Mouse (Mus musculus) intestine, postnatal 0 days (tissue): ENCODE results near the gene Plcb2. TPM values are rescaled to one million over a fixed set of nuclear protein-coding genes. Genes with fewer than 3 reads are reported as not detected.

Experiments
- ATAC-seq: fragments of 200-750 bp; cut with Nextera tagmentation; 2 replicates; pipeline ENCODE4 v1.8.0; 2017; ENCODE audit warnings: mild to moderate bottlenecking, moderate TSS enrichment, moderate library complexity
- H3K27ac ChIP-seq: fragments of 300-500 bp; sonication (generic); 2 replicates; pipeline ENCODE4 v1.5.1; 2014; ENCODE audit warnings: mild to moderate bottlenecking, low read depth, low read length, moderate library complexity
- H3K27me3 ChIP-seq: fragments of 300-500 bp; sonication (generic); replicated peaks from 2 replicates; pipeline ENCODE4 v1.6.1; 2014; ENCODE audit warnings: low read length, mixed read lengths; ENCODE audit not compliant: control insufficient read depth, insufficient read depth
- H3K36me3 ChIP-seq: fragments of 300-500 bp; sonication (generic); 2 replicates; pipeline ENCODE4 v1.6.1; 2014; ENCODE audit warnings: mild to moderate bottlenecking, moderate library complexity; ENCODE audit not compliant: control insufficient read depth, insufficient read depth
- H3K4me1 ChIP-seq: fragments of 300-500 bp; sonication (generic); replicated peaks from 2 replicates; pipeline ENCODE4 v1.6.1; 2014; ENCODE audit warnings: antibody characterized with exemption, low read length, mixed read lengths; ENCODE audit not compliant: control insufficient read depth, insufficient read depth
- H3K4me2 ChIP-seq: fragments of 300-500 bp; sonication (generic); replicated peaks from 2 replicates; pipeline ENCODE4 v1.6.1; 2014; ENCODE audit warnings: low read depth, mild to moderate bottlenecking, moderate library complexity
- H3K4me3 ChIP-seq: fragments of 300-500 bp; sonication (generic); 2 replicates; pipeline ENCODE4 v1.5.1; 2014; ENCODE audit warnings: low read depth, low read length
- H3K9ac ChIP-seq: fragments of 300-500 bp; sonication (generic); 2 replicates; pipeline ENCODE4 v1.6.1; 2014; ENCODE audit warnings: mild to moderate bottlenecking, low read depth, low read length
- H3K9me3 ChIP-seq: fragments of 300-500 bp; sonication (generic); 2 replicates; pipeline ENCODE4 v1.6.1; 2016; ENCODE audit warnings: mixed run types; ENCODE audit not compliant: control insufficient read depth
- CTCF ChIP-seq: sonication (generic); IDR thresholded peaks from 2 replicates; pipeline ENCODE4 v1.5.1; 2016; ENCODE audit warnings: low read depth, mild to moderate bottlenecking, control low read depth, antibody characterized with exemption, moderate library complexity
- WGBS: fragments of 180-500 bp; shearing (Covaris S2); extraction: QIAGEN DNeasy Blood & Tissue Kit; methylation state at CpG from one replicate; pipeline ENCODE4 v1.1.7; 2014; 5-methylcytosine and 5-hydroxymethylcytosine counted together
- polyA plus RNA-seq: library from polyadenylated mRNA; unstranded; fragments of >200 nt; fragmentation: Nextera tagmentation; extraction: Ambion mirVana; gene quantifications from 2 replicates; pipeline ENCODE4 v1.2.1, GENCODE M21; 2015

Plcb2 gene
- polyA plus RNA-seq, 1 experiment from 2014 or later, result 0.59 TPM

GRCm38 (mm10) chr2:118754143-118754542, 25.9 kb upstream of the Plcb2 start:
- Histone ChIP-seq H3K4me2 (no peak overlapping the region), H3K9me3 (no peaks in the 10 kb centered on the region), H3K4me3 (no peak overlapping the region), H3K36me3 (peaks cover under 1% of the 10 kb centered on the region; the same call in 1 of the 2 replicates), H3K9ac (no peak overlapping the region), H3K4me1 (no peaks in the 10 kb centered on the region), H3K27me3 (no peaks in the 10 kb centered on the region), H3K27ac (no peak overlapping the region)
- 83% methylated on average over 5 of the region's 5 CpGs for WGBS
- TF ChIP-seq CTCF, result no peak
- ATAC-seq, result no peak

GRCm38 (mm10) chr2:118752792-118753108, 24.5 kb upstream of the Plcb2 start:
- Histone ChIP-seq H3K27me3 (no peaks in the 10 kb centered on the region), H3K4me3 (no peak overlapping the region), H3K9ac (no peak overlapping the region), H3K4me2 (no peak overlapping the region), H3K4me1 (no peaks in the 10 kb centered on the region), H3K36me3 (peaks cover 7% of the 10 kb centered on the region; the same call in 1 of the 2 replicates), H3K9me3 (no peaks in the 10 kb centered on the region), H3K27ac (no peak overlapping the region; the same call in 1 of the 2 replicates)
- peak; percentile 14; the same call in 1 of the 2 replicates for ATAC-seq
- no peak for TF ChIP-seq CTCF
- WGBS, result 81% methylated on average over 4 of the region's 4 CpGs

DNA sequence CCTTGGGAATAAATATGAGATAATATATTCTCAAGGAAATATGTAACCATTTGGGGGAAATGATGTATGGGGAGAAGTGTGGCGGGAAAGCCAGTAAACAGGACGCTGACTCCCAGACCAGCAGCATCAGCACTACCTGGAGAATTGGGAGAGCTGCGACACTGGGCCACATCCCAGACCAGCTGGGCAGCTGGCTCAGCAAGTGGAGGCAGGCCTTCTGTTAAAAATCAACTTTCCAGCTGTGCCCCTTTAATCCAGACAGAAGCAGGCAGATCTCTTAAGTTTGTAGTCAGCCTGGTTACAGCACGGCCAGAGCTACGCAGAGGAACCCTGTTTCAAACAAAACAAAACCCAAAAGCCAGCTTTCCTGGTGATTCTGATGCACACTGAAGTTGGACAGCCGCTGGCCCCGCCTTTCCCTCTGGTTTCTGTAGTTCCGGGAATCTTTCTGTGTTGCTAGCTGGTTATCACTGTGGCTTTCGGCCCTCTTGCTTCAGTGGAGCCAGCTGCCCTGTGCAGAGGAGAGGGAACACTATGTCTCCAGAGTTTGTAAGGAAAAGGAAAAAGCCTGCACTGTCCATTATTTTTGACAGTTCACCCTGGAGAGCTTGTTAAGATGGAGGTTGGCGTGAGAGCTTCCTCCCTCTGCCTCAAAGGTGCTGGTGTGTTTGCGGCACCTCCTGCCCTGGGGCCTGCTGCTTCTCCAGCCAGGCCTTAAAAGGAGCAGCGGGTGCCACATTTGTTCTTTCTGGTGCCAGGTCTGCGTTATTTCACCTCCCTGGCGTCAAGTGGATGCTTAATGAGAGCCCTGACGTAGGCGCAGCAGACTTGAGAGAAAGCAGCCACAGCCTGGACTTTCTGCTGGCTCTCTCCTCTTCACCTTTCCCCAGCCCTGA, 23.9 kb upstream of the Plcb2 start:
- no peaks in the 10 kb centered on the region for H3K9me3 ChIP-seq
- peaks cover 7% of the 10 kb centered on the region; the same call in 1 of the 2 replicates for H3K36me3 ChIP-seq
- H3K9ac ChIP-seq, result 0 out of 2 replicates have a peak overlapping the region, but pooled peaks have one; percentile 22
- WGBS, result 61% methylated on average over 16 of the region's 16 CpGs
- H3K4me3 ChIP-seq, result no peak overlapping the region
- H3K27me3 ChIP-seq, result no peaks in the 10 kb centered on the region
- no peak overlapping the region for H3K4me2 ChIP-seq
- peak; percentile 14; the same call in 1 of the 2 replicates for ATAC-seq
- H3K4me1 ChIP-seq, result peaks cover 4% of the 10 kb centered on the region; the same call in 1 of the 2 replicates
- no peak for TF ChIP-seq CTCF
- H3K27ac ChIP-seq, result peak overlapping the region; percentile 42

DNA sequence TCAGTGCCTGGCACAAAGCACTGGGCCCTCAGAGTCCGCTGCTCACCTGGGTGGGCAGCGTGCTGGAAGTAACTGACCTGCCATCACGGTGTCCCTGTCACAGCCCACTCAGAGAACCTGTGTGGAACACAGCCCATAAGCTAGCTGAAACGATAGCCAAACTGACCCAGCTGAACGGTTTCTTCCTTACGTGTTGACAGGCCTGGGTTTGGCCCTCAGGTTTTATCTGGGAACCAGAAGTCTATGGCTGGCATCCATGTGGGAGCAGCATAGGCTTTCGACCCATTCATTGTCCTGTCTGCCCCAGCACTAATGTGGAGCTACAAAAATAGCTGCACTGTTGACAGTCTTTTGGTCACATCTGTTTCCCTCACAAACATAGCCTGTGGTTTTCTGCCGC, 22.2 kb upstream of the Plcb2 start:
- Histone ChIP-seq H3K27me3 (no peaks in the 10 kb centered on the region), H3K9me3 (no peaks in the 10 kb centered on the region), H3K4me2 (no peak overlapping the region), H3K27ac (no peak overlapping the region), H3K9ac (no peak overlapping the region), H3K36me3 (peaks cover 7% of the 10 kb centered on the region; the same call in 1 of the 2 replicates), H3K4me3 (no peak overlapping the region), H3K4me1 (peaks cover 4% of the 10 kb centered on the region; the same call in 1 of the 2 replicates)
- ATAC-seq, result no peak
- no peak for TF ChIP-seq CTCF
- WGBS, result 81% methylated on average over 8 of the region's 8 CpGs

GRCm38 (mm10) chr2:118749341-118749884, 21.2 kb upstream of the Plcb2 start:
- TF ChIP-seq CTCF, result peak; percentile 10; the same call in 1 of the 2 replicates
- Histone ChIP-seq H3K4me1 (peaks cover 4% of the 10 kb centered on the region; the same call in 1 of the 2 replicates), H3K4me2 (no peak overlapping the region), H3K27ac (no peak overlapping the region), H3K4me3 (no peak overlapping the region), H3K9ac (no peak overlapping the region), H3K27me3 (no peaks in the 10 kb centered on the region), H3K9me3 (no peaks in the 10 kb centered on the region), H3K36me3 (peaks cover 7% of the 10 kb centered on the region; the same call in 1 of the 2 replicates)
- no peak for ATAC-seq
- 68% methylated on average over 10 of the region's 10 CpGs for WGBS

- Histone ChIP-seq H3K27me3 (0 out of 2 replicates have a peak, but pooled peaks cover 6% of the 10 kb centered on the region), H3K4me1 (peaks cover 4% of the 10 kb centered on the region; the same call in 1 of the 2 replicates), H3K36me3 (peaks cover 7% of the 10 kb centered on the region; the same call in 1 of the 2 replicates), H3K4me2 (peak overlapping the region; percentile 98), H3K27ac (peak overlapping the region; percentile 41; the same call in 1 of the 2 replicates), H3K4me3 (peak overlapping the region; percentile 78), H3K9ac (peak overlapping the region; percentile 89; the same call in 1 of the 2 replicates), H3K9me3 (no peaks in the 10 kb centered on the region)
- TF ChIP-seq CTCF, result no peak
- no peak for ATAC-seq
- WGBS, result 43% methylated on average over 10 of the region's 10 CpGs
Measured at GRCm38 (mm10) chr2:118747301-118747960, 19.2 kb upstream of the Plcb2 start.
